ENCODE assay signal across 16 mouse cellular contexts in the genomic region with DNA sequence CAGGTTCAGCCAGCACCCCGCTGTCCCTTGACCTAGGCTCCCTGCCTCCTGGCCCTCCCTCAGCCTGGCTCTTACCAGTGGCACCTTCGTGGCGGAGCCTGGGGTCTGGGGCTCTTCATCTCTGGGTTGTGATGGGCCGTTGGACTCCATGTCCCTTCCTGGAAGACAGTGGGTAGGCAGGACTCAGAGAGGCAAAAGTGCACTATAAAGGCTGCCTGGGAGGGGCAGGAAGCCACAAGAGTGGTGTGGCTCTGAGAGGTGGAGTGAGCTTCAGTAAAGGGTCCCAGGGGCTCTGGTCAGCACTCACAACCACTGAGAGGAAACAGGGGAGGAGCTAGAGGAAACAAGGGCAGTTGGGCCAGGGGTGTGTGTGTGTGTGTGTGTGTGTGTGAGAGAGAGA. TPM values are rescaled to one million over a fixed set of nuclear protein-coding genes. Genes with fewer than 3 reads are reported as not detected.
DNase-seq lines count a peak whose midpoint lies in the region; ATAC-seq and TF ChIP-seq lines count a peak whose summit lies in the region.
"Had no signal": no experiment of that assay in that cellular context is flagged by ENCODE, and none has a peak within 500 bp of the region (broad histone marks: within the 10 kb centered on the region; RNA-seq: fewer than 3 reads in every experiment).

No protein-coding gene starts in this region.

- no peaks in the 10 kb centered on the region for H3K9me3 ChIP-seq in kidney, postnatal 0 days (replicated peaks; ENCODE audit: low read length)
- no peaks in the 10 kb centered on the region for H3K9me3 ChIP-seq in ES-E14 (ENCODE audit: control insufficient read depth, insufficient read depth, low read depth, low read length)
- no peaks in the 10 kb centered on the region for H3K9me3 ChIP-seq in megakaryocyte, embryonic 14.5 days
- no peaks in the 10 kb centered on the region for H3K9me3 ChIP-seq in liver, embryonic 12.5 days (replicated peaks)
- H3K9me3 ChIP-seq: forebrain, embryonic 15.5 days had no signal

- peaks cover 32% of the 10 kb centered on the region for H3K36me3 ChIP-seq in kidney, postnatal 0 days (ENCODE audit: insufficient read depth, low read length)
- no peaks in the 10 kb centered on the region for H3K36me3 ChIP-seq in ES-E14 (ENCODE audit: control insufficient read depth, insufficient read depth, low read length, poor library complexity, severe bottlenecking)
- no peaks in the 10 kb centered on the region for H3K36me3 ChIP-seq in megakaryocyte, embryonic 14.5 days (replicated peaks; ENCODE audit: low read length)
- H3K36me3 ChIP-seq in liver, embryonic 12.5 days: 0 out of 2 replicates have a peak, but pooled peaks cover 3% of the 10 kb centered on the region

- peaks cover 11% of the 10 kb centered on the region for H3K4me1 ChIP-seq in kidney, postnatal 0 days (replicated peaks; ENCODE audit: insufficient read depth, low read length)
- H3K4me1 ChIP-seq in ES-E14 (ENCODE audit: control insufficient read depth in 2 of 2, insufficient read depth in 2 of 2, low read length in 2 of 2, poor library complexity in 1 of 2): no peaks in the 10 kb centered on the region
- peaks cover 13% of the 10 kb centered on the region for H3K4me1 ChIP-seq in megakaryocyte, embryonic 14.5 days
- no peaks in the 10 kb centered on the region for H3K4me1 ChIP-seq in liver, embryonic 12.5 days

- no peak overlapping the region for H3K9ac ChIP-seq in kidney, postnatal 0 days (ENCODE audit: low read depth, low read length)
- no peak overlapping the region for H3K9ac ChIP-seq in ES-E14 (ENCODE audit: insufficient read depth, low read depth, low read length, poor library complexity, severe bottlenecking)
- no peak overlapping the region for H3K9ac ChIP-seq in liver, embryonic 12.5 days
- H3K9ac ChIP-seq: forebrain, embryonic 15.5 days had no signal

- ATAC-seq in kidney, postnatal 0 days (replicated peaks; ENCODE audit: low FRiP score, low read depth): no peak
- no peak for ATAC-seq in liver, embryonic 12.5 days
- ATAC-seq: forebrain, embryonic 15.5 days had no signal

- in situ Hi-C loops in ES-E14 (cut with MboI; ENCODE audit: low sequenced_read_pairs in 2 of 2, unreplicated experiment in 2 of 2): no loop called here

- peak; percentile 13 for DNase-seq in kidney, postnatal 0 days (ENCODE audit: low spot score)
- no peak for DNase-seq in kidney, adult 18-20 months
- DNase-seq in A20 (ENCODE audit: low read depth, low spot score) (peak; percentile 57), ES-E14 (ENCODE audit: low read depth, low spot score) (no peak)
- no peak for DNase-seq in cerebellum, postnatal 4 days (ENCODE audit: low spot score in 2 of 2)
- DNase-seq in c-Kit-positive CD71-positive TER-119-positive erythroid progenitor cells, embryonic 14.5 days (ENCODE audit: low spot score): no peak
- DNase-seq: adrenal gland, adult 8-10 months; cerebellum, adult 11 months had no signal

- no peak overlapping the region for H3K4me2 ChIP-seq in kidney, postnatal 0 days (ENCODE audit: low read length)
- no peak overlapping the region for H3K4me2 ChIP-seq in liver, embryonic 12.5 days
- H3K4me2 ChIP-seq: forebrain, embryonic 15.5 days; midbrain, embryonic 11.5 days had no signal

- no peak for TF ChIP-seq CTCF in kidney, postnatal 0 days (IDR thresholded peaks at IDR 0.05; ENCODE audit: low read depth)

- H3K4me3 ChIP-seq in kidney, postnatal 0 days (replicated peaks; ENCODE audit: low read depth, low read length): no peak overlapping the region
- no peak overlapping the region for H3K4me3 ChIP-seq in ES-E14 (ENCODE audit: insufficient read depth in 1 of 2, low read depth in 1 of 2, low read length in 2 of 2, poor library complexity in 1 of 2, severe bottlenecking in 1 of 2)
- H3K4me3 ChIP-seq in megakaryocyte, embryonic 14.5 days (replicated peaks): peak overlapping the region; percentile 31
- H3K4me3 ChIP-seq in liver, embryonic 12.5 days: no peak overlapping the region
- H3K4me3 ChIP-seq: forebrain, embryonic 15.5 days had no signal

- WGBS in kidney, postnatal 0 days: 59% methylated on average over 4 of the region's 4 CpGs
- WGBS in liver, embryonic 12.5 days (ENCODE audit: insufficient replicate concordance): 36% methylated on average over 4 of the region's 4 CpGs

- H3K27me3 ChIP-seq in kidney, postnatal 0 days (ENCODE audit: insufficient read depth, low read length): no peaks in the 10 kb centered on the region
- H3K27me3 ChIP-seq in megakaryocyte, embryonic 14.5 days (replicated peaks): peaks cover 72% of the 10 kb centered on the region
- no peaks in the 10 kb centered on the region for H3K27me3 ChIP-seq in liver, embryonic 12.5 days (replicated peaks)
- H3K27me3 ChIP-seq: forebrain, embryonic 15.5 days had no signal

- H3K27ac ChIP-seq in kidney, postnatal 0 days: no peak overlapping the region
- H3K27ac ChIP-seq in ES-E14 (ENCODE audit: insufficient read depth, low read depth, low read length, poor library complexity, severe bottlenecking): peak overlapping the region; percentile 28; the same call in 1 of the 2 replicates
- no peak overlapping the region for H3K27ac ChIP-seq in liver, embryonic 12.5 days
- H3K27ac ChIP-seq: forebrain, embryonic 15.5 days had no signal

TF ChIP-seq in ES-E14, 5 proteins besides CTCF, POLR2A, EP300 and RAD21:
- TF ChIP-seq HCFC1 (IDR thresholded peaks at IDR 0.05; ENCODE audit: borderline replicate concordance, insufficient read depth, low read length): no peak
- no peak for TF ChIP-seq MAFK (IDR thresholded peaks at IDR 0.05; ENCODE audit: insufficient read depth, low read depth, low read length)
- no peak for TF ChIP-seq CHD2 (IDR thresholded peaks at IDR 0.05; ENCODE audit: low read depth, low read length)
- TF ChIP-seq ZC3H11A (IDR thresholded peaks at IDR 0.05; ENCODE audit: borderline replicate concordance, low read depth, low read length): no peak
- TF ChIP-seq ZNF384 (IDR thresholded peaks at IDR 0.05; ENCODE audit: low read depth, low read length): no peak

RNA-seq across cellular contexts. Expression of a gene that starts 27.7 kb away (rescaled TPM):
- polyA plus RNA-seq in kidney, postnatal 0 days (2015; fragmentation: Nextera tagmentation; extraction: Ambion mirVana): 1.9 and 2.2 TPM in 2 replicates
- total RNA-seq in ES-E14 (2012; rRNA removed): 2.3 and 3.0 TPM in 2 replicates
- polyA plus RNA-seq in megakaryocyte, embryonic 14.5 days (2012; ENCODE audit: insufficient read depth, low replicate concordance): 0.36 TPM in 1 of 2 replicates, not detected in the other
- polyA plus RNA-seq in liver, embryonic 12.5 days (2016; fragmentation: Nextera tagmentation; extraction: Ambion mirVana): 0.14 and 0.16 TPM in 2 replicates
- total RNA-seq: liver, adult 2 months; MEL had no signal

RNA-seq across cellular contexts. Expression of a gene that starts 43.4 kb away (rescaled TPM):
- 29.0 and 30.4 TPM in 2 replicates for polyA plus RNA-seq in kidney, postnatal 0 days (2015; fragmentation: Nextera tagmentation; extraction: Ambion mirVana)
- total RNA-seq in ES-E14 (2012; rRNA removed): 7.6 and 13.6 TPM in 2 replicates
- polyA plus RNA-seq in megakaryocyte, embryonic 14.5 days (2012; ENCODE audit: insufficient read depth, low replicate concordance): 1.2 TPM in 1 of 2 replicates, not detected in the other
- polyA plus RNA-seq in liver, embryonic 12.5 days (2016; fragmentation: Nextera tagmentation; extraction: Ambion mirVana): 4.7 and 4.8 TPM in 2 replicates

RNA-seq across cellular contexts. Expression of a gene that starts 53.4 kb away (rescaled TPM):
- polyA plus RNA-seq in kidney, postnatal 0 days (2015; fragmentation: Nextera tagmentation; extraction: Ambion mirVana): not detected in 2 replicates
- not detected in 2 replicates for total RNA-seq in ES-E14 (2012; rRNA removed)
- not detected in 2 replicates for polyA plus RNA-seq in megakaryocyte, embryonic 14.5 days (2012; ENCODE audit: insufficient read depth, low replicate concordance)
- not detected in 2 replicates for polyA plus RNA-seq in liver, embryonic 12.5 days (2016; fragmentation: Nextera tagmentation; extraction: Ambion mirVana)
- total RNA-seq: liver, adult 2 months; MEL had no signal
- polyA plus RNA-seq: embryonic facial prominence, embryonic 11.5 days; forebrain, embryonic 15.5 days; liver, adult 2 months; midbrain, embryonic 11.5 days; neural tube, embryonic 14.5 days had no signal

Comparison
In these comparisons a context has a peak if more than half of its experiments do, and no peak if none do; other contexts are left out.
1. DNase-seq: peak in kidney, postnatal 0 days (single experiment) and A20 (single experiment); none in kidney, adult 18-20 months (single experiment), ES-E14 (single experiment), cerebellum, postnatal 4 days (0 of 2) and c-Kit-positive CD71-positive TER-119-positive erythroid progenitor cells, embryonic 14.5 days (single experiment).